Mouse (Mus musculus) CH12.LX (cell line): ENCODE data around the gene Akr7a5. TPM values are rescaled to one million over a fixed set of nuclear protein-coding genes. Genes with fewer than 3 reads are reported as not detected.

ENCODE experiments used
- DNase-seq: peaks from one replicate; pipeline ENCODE4 v3.0.0-alpha.2; 2013; ENCODE audit errors: extremely low read depth
- H3K27ac ChIP-seq: 2 replicates; pipeline ENCODE4 v1.5.1; 2012; ENCODE audit warnings: low read depth, mild to moderate bottlenecking, control low read depth, moderate library complexity; ENCODE audit not compliant: insufficient read depth
- H3K27me3 ChIP-seq: replicated peaks from 2 replicates; pipeline ENCODE3; 2012; ENCODE audit warnings: inconsistent platforms
- H3K36me3 ChIP-seq, 2 experiments: replicated peaks in 1 of 2; 2 replicates each; pipeline versions ENCODE3 to v1.6.1; 2012; ENCODE audit warnings: inconsistent platforms in 1 of 2, low read length in 1 of 2, mild to moderate bottlenecking in 1 of 2, mixed read lengths in 1 of 2, moderate library complexity in 1 of 2; ENCODE audit not compliant: control insufficient read depth in 1 of 2, insufficient read depth in 1 of 2
- H3K4me1 ChIP-seq, 2 experiments: 2 replicates each; pipeline ENCODE4 v1.6.1; 2012; ENCODE audit warnings: inconsistent platforms in 1 of 2, moderate library complexity in 1 of 2; ENCODE audit not compliant: insufficient read depth in 2 of 2, control insufficient read depth in 1 of 2
- H3K4me2 ChIP-seq: 2 replicates; pipeline ENCODE4 v1.6.1; 2012; ENCODE audit warnings: low read depth, mild to moderate bottlenecking, control low read depth; ENCODE audit not compliant: poor library complexity, insufficient read depth, severe bottlenecking
- H3K4me3 ChIP-seq, 3 experiments: fragments of 150-350 bp in 1 of 3; sonication (generic) in 1 of 3; replicated peaks in 1 of 3; 2 replicates each; pipeline versions ENCODE3 to v1.5.1; 2011 to 2012; ENCODE audit warnings: low read depth in 2 of 3, low read length in 2 of 3, mild to moderate bottlenecking in 2 of 3, moderate library complexity in 2 of 3, control low read depth in 1 of 3, improper control_type of control experiment in 1 of 3, inconsistent platforms in 1 of 3, mixed read lengths in 1 of 3; ENCODE audit not compliant: poor library complexity in 1 of 3
- H3K79me2 ChIP-seq: replicated peaks from 2 replicates; pipeline ENCODE4 v1.6.1; 2012; ENCODE audit warnings: mild to moderate bottlenecking, moderate library complexity; ENCODE audit not compliant: control insufficient read depth, poor library complexity, insufficient read depth, severe bottlenecking; ENCODE audit errors: extremely low read depth
- H3K9ac ChIP-seq: 2 replicates; pipeline ENCODE4 v1.6.1; 2012; ENCODE audit warnings: low read depth, mild to moderate bottlenecking, control low read depth, moderate library complexity; ENCODE audit not compliant: insufficient read depth
- H3K9me3 ChIP-seq: replicated peaks from 2 replicates; pipeline ENCODE3; 2012; ENCODE audit warnings: low read length, inconsistent platforms, mixed read lengths
- BHLHE40 ChIP-seq: IDR thresholded peaks from 2 replicates; pipeline ENCODE4 v1.6.1; 2011; ENCODE audit warnings: mild to moderate bottlenecking, low read depth, low read length, improper control_type of control experiment
- CHD1 ChIP-seq: IDR thresholded peaks from 2 replicates; pipeline ENCODE4 v1.6.1; 2012; ENCODE audit warnings: low read depth, low read length, improper control_type of control experiment, inconsistent platforms
- CHD2 ChIP-seq: IDR thresholded peaks from 2 replicates; pipeline ENCODE4 v1.6.1; 2011; ENCODE audit warnings: low read length, improper control_type of control experiment
- CTCF ChIP-seq, 2 experiments: IDR thresholded peaks in 1 of 2; conservative IDR thresholded peaks in 1 of 2; 2 replicates each; pipeline ENCODE4 v1.5.1; 2011 to 2012; ENCODE audit warnings: low read depth in 2 of 2, low read length in 2 of 2, improper control_type of control experiment in 1 of 2, inconsistent platforms in 1 of 2, mild to moderate bottlenecking in 1 of 2, moderate library complexity in 1 of 2
- E2F4 ChIP-seq: IDR thresholded peaks from 2 replicates; pipeline ENCODE4 v1.6.1; 2011; ENCODE audit warnings: low read depth, low read length, improper control_type of control experiment; ENCODE audit not compliant: insufficient replicate concordance
- GABPA ChIP-seq: IDR thresholded peaks from 2 replicates; pipeline ENCODE4 v1.6.1; 2012; ENCODE audit warnings: low read depth, low read length, improper control_type of control experiment, inconsistent platforms; ENCODE audit not compliant: insufficient replicate concordance
- JUN ChIP-seq: IDR thresholded peaks from 2 replicates; pipeline ENCODE4 v1.6.1; 2011; ENCODE audit warnings: low read depth, mild to moderate bottlenecking, low read length, improper control_type of control experiment, moderate library complexity; ENCODE audit not compliant: insufficient read depth
- JUND ChIP-seq: conservative IDR thresholded peaks from 2 replicates; pipeline ENCODE4 v1.6.1; 2011; ENCODE audit warnings: low read depth, low read length, improper control_type of control experiment
- KAT2A ChIP-seq: IDR thresholded peaks from 2 replicates; pipeline ENCODE4 v1.6.1; 2012; ENCODE audit warnings: low read length, improper control_type of control experiment, inconsistent platforms; ENCODE audit not compliant: insufficient replicate concordance
- MAFK ChIP-seq: IDR thresholded peaks from 2 replicates; pipeline ENCODE4 v1.6.1; 2011; ENCODE audit warnings: low read length, improper control_type of control experiment; ENCODE audit not compliant: insufficient replicate concordance
- MEF2A ChIP-seq: IDR thresholded peaks from 2 replicates; pipeline ENCODE4 v1.6.1; 2014; ENCODE audit warnings: low read depth, mild to moderate bottlenecking, inconsistent platforms, low read length, improper control_type of control experiment, borderline replicate concordance
- MYC ChIP-seq: IDR thresholded peaks from 2 replicates; pipeline ENCODE4 v1.6.1; 2011; ENCODE audit warnings: low read depth, mild to moderate bottlenecking, improper control_type of control experiment, low read length
- NELFE ChIP-seq: IDR thresholded peaks from 2 replicates; pipeline ENCODE4 v1.6.1; 2011; ENCODE audit warnings: low read depth, low read length, improper control_type of control experiment
- NRF1 ChIP-seq: IDR thresholded peaks from 2 replicates; pipeline ENCODE4 v1.6.1; 2014; ENCODE audit warnings: low read depth, mild to moderate bottlenecking, inconsistent platforms, low read length, improper control_type of control experiment, moderate library complexity
- PAX5 ChIP-seq: IDR thresholded peaks from 2 replicates; pipeline ENCODE4 v1.6.1; 2012; ENCODE audit warnings: low read length, inconsistent platforms, mixed read lengths
- POLR2A ChIP-seq: IDR thresholded peaks from 2 replicates; pipeline ENCODE4 v1.6.1; 2011; ENCODE audit warnings: low read depth, mild to moderate bottlenecking, improper control_type of control experiment, low read length
- RAD21 ChIP-seq: IDR thresholded peaks from 2 replicates; pipeline ENCODE4 v1.6.1; 2011; ENCODE audit warnings: low read depth, mild to moderate bottlenecking, low read length, improper control_type of control experiment, moderate library complexity
- RCOR1 ChIP-seq: conservative IDR thresholded peaks from 2 replicates; pipeline ENCODE4 v1.6.1; 2012; ENCODE audit warnings: low read depth, mild to moderate bottlenecking, inconsistent platforms, low read length, improper control_type of control experiment
- TBP ChIP-seq: conservative IDR thresholded peaks from 2 replicates; pipeline ENCODE4 v1.6.1; 2011; ENCODE audit warnings: low read depth, low read length, improper control_type of control experiment
- UBTF ChIP-seq: IDR thresholded peaks from 2 replicates; pipeline ENCODE4 v1.6.1; 2012; ENCODE audit warnings: low read depth, mild to moderate bottlenecking, inconsistent platforms, low read length, improper control_type of control experiment, moderate library complexity
- USF1 ChIP-seq: IDR thresholded peaks from 2 replicates; pipeline ENCODE4 v1.6.1; 2014; ENCODE audit warnings: low read depth, mild to moderate bottlenecking, inconsistent platforms, low read length, improper control_type of control experiment
- USF2 ChIP-seq: conservative IDR thresholded peaks from 2 replicates; pipeline ENCODE4 v1.6.1; 2011; ENCODE audit warnings: low read depth, low read length, improper control_type of control experiment
- ZC3H11A ChIP-seq: IDR thresholded peaks from 2 replicates; pipeline ENCODE4 v1.6.1; 2012; ENCODE audit warnings: low read depth, mild to moderate bottlenecking, inconsistent platforms, low read length, improper control_type of control experiment
- ZNF384 ChIP-seq: IDR thresholded peaks from 2 replicates; pipeline ENCODE4 v1.6.1; 2012; ENCODE audit warnings: low read depth, low read length, improper control_type of control experiment, inconsistent platforms
- dilution Hi-C: fragments of 300-500 bp; cut with MboI; formaldehyde crosslinking; loops from 2 replicates; pipeline ENCODE4 v1.14.3; 2020; ENCODE audit warnings: low sequenced_read_pairs; ENCODE audit not compliant: extremely low pct_unique_long_range_greater_than_20kb, extremely low pct_ligation_motif_present
- in situ Hi-C: fragments of 300-500 bp; cut with MboI; formaldehyde crosslinking; loops from 3 replicates; pipeline ENCODE4 v1.14.3; 2019; ENCODE audit warnings: low sequenced_read_pairs, low pct_ligation_motif_present, low pct_unique_long_range_greater_than_20kb, mixed read lengths
- polyA plus RNA-seq: library from polyadenylated mRNA; unstranded; fragments of >175 nt; gene quantifications from 2 replicates; pipeline ENCODE4 v1.2.1, GENCODE M21; 2012; ENCODE audit warnings: low read depth; ENCODE audit not compliant: insufficient read length
- total RNA-seq, 2 experiments: library from RNA; depleted of rRNA; stranded (reverse); fragments of 300-350 nt in 1 of 2; fragments of >200 nt in 1 of 2; gene quantifications; 2 replicates each; pipeline ENCODE4 v1.2.3; 2012 to 2014

Gene Akr7a5
- total and polyA plus RNA-seq, 3 experiments, result 24.2 to 37.7 (median 27.0) TPM

DNA sequence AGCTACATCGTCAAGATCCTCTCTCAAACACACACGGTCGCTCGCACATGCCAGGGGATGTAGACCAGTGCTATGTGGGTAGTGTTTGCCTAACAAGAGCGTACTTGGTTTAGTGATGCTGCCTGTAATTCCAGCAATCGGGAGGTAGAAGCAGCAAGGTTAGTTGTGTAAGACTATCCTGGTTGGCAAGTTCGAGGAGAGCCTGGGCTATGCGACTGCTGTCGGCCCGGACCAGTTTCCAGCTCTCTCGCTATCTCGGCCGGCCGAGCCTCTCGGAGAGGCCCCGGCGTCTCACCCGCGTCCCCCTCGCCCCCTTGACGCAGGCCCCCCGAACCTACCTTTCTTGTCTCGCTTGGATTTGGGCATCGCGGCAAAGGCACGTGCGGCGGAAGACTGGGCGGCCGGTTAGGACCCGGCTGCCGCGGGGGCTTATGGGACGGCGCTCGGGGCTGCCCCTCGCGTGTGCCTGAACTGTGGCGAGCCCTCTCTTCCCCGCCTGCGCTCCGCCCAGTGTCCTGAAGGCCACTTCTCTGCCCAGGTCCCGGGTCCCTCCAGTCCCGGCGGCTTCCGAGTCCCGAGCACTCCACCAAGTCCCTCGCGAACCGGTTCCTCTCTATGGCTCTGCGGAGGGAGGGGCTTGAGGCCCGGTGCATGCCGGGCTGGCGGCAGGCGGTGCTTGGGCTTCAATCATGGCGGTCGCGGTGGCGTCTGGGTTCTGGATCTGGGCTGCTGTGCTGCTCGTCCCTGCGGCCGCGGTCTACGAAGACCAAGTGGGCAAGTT is 41.6 kb downstream of the Akr7a5 start, which contains the start of the genes Mrto4, Emc1 and Ubr4 (continued):
- no peak for TF ChIP-seq ZC3H11A
- TF ChIP-seq USF1, result peak; percentile 41
- TF ChIP-seq CHD2, result peak; percentile 39; the same call in 1 of the 2 replicates
- TF ChIP-seq RCOR1, result peak; percentile 60; the same call in 1 of the 2 replicates
- peak; percentile 78 for TF ChIP-seq TBP
- no peak for TF ChIP-seq RAD21
- TF ChIP-seq UBTF, result no peak
- no peak for TF ChIP-seq PAX5
- TF ChIP-seq MYC, result peak; percentile 85; the same call in 1 of the 2 replicates

- H3K9ac ChIP-seq, result peak overlapping the region; percentile 78
Observed at GRCm38 (mm10) chr4:139352832-139353231, 42.3 kb downstream of the Akr7a5 start.

GRCm38 (mm10) chr4:139357211-139357610 is 46.7 kb downstream of the Akr7a5 start:
- DNase-seq, result no peak
- Histone ChIP-seq H3K27me3 (no peaks in the 10 kb centered on the region), H3K4me3 (no peak overlapping the region), H3K9ac (no peak overlapping the region), H3K4me2 (no peak overlapping the region), H3K79me2 (peaks cover 5% of the 10 kb centered on the region), H3K4me1 (peaks cover 0 to 9% of the 10 kb centered on the region in 2 experiments; a peak in 2 of 4 replicates), H3K9me3 (no peaks in the 10 kb centered on the region), H3K36me3 (peaks cover 55 to 80% of the 10 kb centered on the region in 2 experiments), H3K27ac (no peak overlapping the region)
- TF ChIP-seq NRF1, result no peak
- TF ChIP-seq POLR2A, result no peak
- TF ChIP-seq UBTF, result no peak
- TF ChIP-seq KAT2A, result no peak
- TF ChIP-seq CHD2, result no peak
- TF ChIP-seq MEF2A, result no peak
- TF ChIP-seq JUN, result no peak
- TF ChIP-seq CTCF (conservative IDR thresholded peaks at IDR 0.05 in 1 of 2, IDR thresholded peaks at IDR 0.05 in 1 of 2; ENCODE audit: low read depth in 2 of 2, low read length in 2 of 2), result no peak
- no peak for TF ChIP-seq USF2
- TF ChIP-seq CHD1, result no peak
- no peak for TF ChIP-seq E2F4
- no peak for TF ChIP-seq ZNF384
- TF ChIP-seq MAFK, result no peak
- dilution Hi-C loops, result no loop called here
- in situ Hi-C loops, result no loop called here

More at GRCm38 (mm10) chr4:139352832-139353231, 42.3 kb downstream of the Akr7a5 start:
- no peaks in the 10 kb centered on the region for H3K9me3 ChIP-seq
- H3K27me3 ChIP-seq, result no peaks in the 10 kb centered on the region
- in situ Hi-C loops, result no loop called here
- TF ChIP-seq GABPA (no peak), BHLHE40 (no peak), JUND (no peak), NELFE (no peak), RAD21 (no peak)
- peak overlapping the region; percentile 84 for H3K4me2 ChIP-seq
- H3K36me3 ChIP-seq, result peaks cover 39 to 63% of the 10 kb centered on the region in 2 experiments
- H3K79me2 ChIP-seq, result peaks cover 25% of the 10 kb centered on the region
- H3K27ac ChIP-seq, result peak overlapping the region; percentile 73
- peaks cover 4 to 24% of the 10 kb centered on the region in 2 experiments; a peak in 3 of 4 replicates for H3K4me1 ChIP-seq
- H3K4me3 ChIP-seq, result peak overlapping the region; percentile 60 to 97 (median 92)
- dilution Hi-C loops, result no loop called here
- DNase-seq, result no peak
